Mouse (Mus musculus) cortical plate, adult 2 months (tissue): ENCODE results near the gene Olfr503. TPM values are rescaled to one million over a fixed set of nuclear protein-coding genes. Genes with fewer than 3 reads are reported as not detected.
"Not testable (repeated sequence)": the region's sequence is repeated elsewhere in the genome, so short reads cannot be mapped to it uniquely, and the experiment has no call there.

ENCODE experiments used
- H3K27ac ChIP-seq: fragments of 200-500 bp; 2 replicates; pipeline ENCODE4 v1.5.1; 2012; ENCODE audit warnings: low read length, control low read depth, inconsistent platforms; ENCODE audit not compliant: insufficient read depth
- H3K4me1 ChIP-seq: fragments of 200-500 bp; 2 replicates; pipeline ENCODE4 v1.6.1; 2011; ENCODE audit warnings: low read length; ENCODE audit not compliant: control insufficient read depth, insufficient read depth
- H3K4me3 ChIP-seq: fragments of 200-500 bp; 2 replicates; pipeline ENCODE4 v1.5.1; 2011; ENCODE audit warnings: mild to moderate bottlenecking, low read length, control low read depth; ENCODE audit not compliant: insufficient read depth
- CTCF ChIP-seq: fragments of 200-500 bp; IDR thresholded peaks from 2 replicates; pipeline ENCODE4 v1.5.1; 2011; ENCODE audit warnings: mild to moderate bottlenecking, control low read depth, low read length; ENCODE audit not compliant: insufficient read depth; ENCODE audit errors: extremely low read depth
- POLR2A ChIP-seq: fragments of 200-500 bp; IDR thresholded peaks from 2 replicates; pipeline ENCODE4 v1.6.1; 2011; ENCODE audit warnings: mild to moderate bottlenecking, low read length, control low read depth; ENCODE audit not compliant: insufficient read depth; ENCODE audit errors: extremely low read depth
- polyA plus RNA-seq: library from polyadenylated mRNA; depleted of rRNA; stranded (reverse); fragments of >200 nt; gene quantifications from 2 replicates; pipeline ENCODE4 v1.2.3, GENCODE M21; 2012; rRNA removed

Gene Olfr503
- not detected in 2 replicates for polyA plus RNA-seq

DNA sequence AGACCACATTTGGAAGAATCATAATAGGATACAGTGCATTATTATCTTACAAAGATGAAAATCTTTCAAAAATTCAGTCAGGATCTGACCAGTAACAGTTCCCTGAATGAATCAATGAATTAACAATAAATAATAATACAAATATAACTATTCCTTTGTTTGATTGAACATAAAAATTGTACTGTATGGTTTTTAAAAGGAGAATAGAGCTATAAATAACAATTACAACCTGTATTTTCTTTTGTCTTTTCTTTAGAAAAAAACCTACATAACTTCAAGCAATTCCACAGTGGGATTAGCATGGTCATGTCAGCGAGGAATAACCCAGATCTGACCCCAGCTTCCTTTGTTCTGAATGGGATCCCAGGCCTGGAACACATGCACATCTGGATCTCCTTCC is at the start of gene Olfr503:
TSS of gene Olfr503 (plus strand) at position 301 of the 400 bp plus-strand sequence.
- not testable (repeated sequence) for H3K27ac ChIP-seq, H3K4me3 ChIP-seq, H3K4me1 ChIP-seq

DNA sequence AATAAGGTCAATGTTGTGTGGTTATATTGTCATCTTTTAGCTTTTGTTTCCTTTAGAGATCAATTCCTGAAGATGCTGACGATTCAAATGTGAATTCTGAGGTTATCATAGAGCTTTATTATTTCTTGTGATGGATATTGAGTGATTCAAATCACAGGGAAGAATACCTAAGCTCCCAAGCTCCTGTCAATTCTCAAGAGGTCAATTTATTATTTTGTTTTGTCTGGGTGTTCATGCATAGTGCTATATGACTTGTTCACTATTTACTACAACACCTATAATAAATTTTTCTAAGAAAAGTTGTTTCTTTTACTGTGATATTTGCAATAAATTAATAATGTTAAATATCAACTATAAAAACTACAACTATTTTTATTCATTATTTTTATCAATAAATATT is 19.4 kb upstream of the Olfr503 start, which contains the start of gene Olfr502:
TSS of gene Olfr502 (minus strand) at position 101 of the 400 bp plus-strand sequence.
- no peak within 1 kb of the TSS for H3K27ac ChIP-seq
- no peaks in the 10 kb centered on the region for H3K4me1 ChIP-seq
- TF ChIP-seq POLR2A (no peak), CTCF (no peak)

DNA sequence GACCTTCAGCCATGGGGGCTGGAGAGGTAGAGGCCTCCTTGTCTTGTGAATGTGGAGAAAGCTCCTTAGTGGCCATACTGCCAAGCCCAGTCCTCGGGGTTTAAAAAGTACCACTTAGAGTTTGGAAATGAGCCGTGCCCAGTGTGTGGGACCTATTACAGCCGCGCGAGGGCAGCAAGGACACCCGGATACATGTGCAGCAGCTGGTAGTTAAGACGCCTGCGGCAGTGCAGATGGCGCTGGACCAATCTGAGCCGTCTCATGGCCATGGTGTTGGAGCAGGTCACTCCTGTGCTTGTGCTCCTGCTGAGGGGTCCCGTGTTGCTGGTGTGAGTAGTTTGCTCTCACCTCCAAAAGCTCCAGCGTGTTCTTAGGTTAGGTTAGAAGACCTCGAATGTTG is 1.9 kb upstream of the Olfr503 start:
- no peaks in the 10 kb centered on the region for H3K4me1 ChIP-seq
- TF ChIP-seq POLR2A (no peak), CTCF (no peak)
- no peak overlapping the region for H3K27ac ChIP-seq

More for the DNA sequence above, 19.4 kb upstream of the Olfr503 start, which contains the start of gene Olfr502:
- no peak within 1 kb of the TSS for H3K4me3 ChIP-seq

DNA sequence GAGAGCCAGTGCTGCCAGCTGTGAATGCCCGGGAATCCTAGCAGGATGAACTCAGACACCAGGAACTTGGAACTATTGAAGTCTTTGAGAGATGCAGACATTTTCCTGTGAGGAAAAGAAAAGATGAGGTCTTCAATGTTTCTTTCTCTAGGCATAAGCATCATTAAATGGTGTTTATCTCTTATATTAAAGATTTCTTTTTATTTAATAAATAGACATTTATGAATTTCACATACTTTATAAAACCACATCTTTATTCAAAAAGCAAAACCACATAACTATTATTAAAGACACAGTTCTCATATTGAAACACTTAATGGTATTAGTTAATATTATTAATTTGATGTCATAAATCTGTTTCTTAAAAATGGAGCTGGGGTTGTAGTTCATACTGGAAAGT is 21.4 kb downstream of the Olfr503 start, which contains the start of gene Olfr504:
TSS of gene Olfr504 (minus strand) at position 101 of the 400 bp plus-strand sequence.
- no peak within 1 kb of the TSS for H3K4me3 ChIP-seq
- no peak within 1 kb of the TSS for H3K27ac ChIP-seq
- TF ChIP-seq CTCF (no peak), POLR2A (no peak)
- H3K4me1 ChIP-seq: no peaks in the 10 kb centered on the region

More for the DNA sequence above, 1.9 kb upstream of the Olfr503 start:
- H3K4me3 ChIP-seq: no peak overlapping the region

DNA sequence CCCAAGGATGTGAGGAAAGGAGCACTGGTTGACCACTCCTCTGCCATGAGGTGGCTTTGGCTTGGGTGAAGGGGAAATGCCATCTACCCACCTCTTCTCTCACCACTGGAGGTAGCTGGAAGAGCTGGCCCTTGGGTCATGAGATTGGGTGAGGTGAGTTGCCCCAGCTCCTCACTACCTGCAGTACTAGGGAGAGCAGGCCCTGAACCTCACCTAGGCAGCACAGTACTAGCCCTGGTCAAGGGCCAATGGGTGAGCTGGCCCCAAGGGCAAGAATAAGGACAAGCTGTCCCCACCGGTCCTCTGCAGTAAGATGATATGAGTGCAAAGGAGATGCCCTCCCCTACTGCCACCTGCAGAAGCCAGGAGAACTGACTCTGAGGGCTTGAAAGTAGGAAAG is 45.5 kb downstream of the Olfr503 start:
- no peak overlapping the region for H3K27ac ChIP-seq
- H3K4me1 ChIP-seq: no peaks in the 10 kb centered on the region
- H3K4me3 ChIP-seq: no peak overlapping the region
- TF ChIP-seq CTCF (no peak), POLR2A (no peak)

Other genes with a start within 250 kb of the Olfr503 start
- not detected in 2 replicates for gene Olfr491, start 231.1 kb upstream of the Olfr503 start, polyA plus RNA-seq
- not detected in 2 replicates for gene Olfr492, start 220.9 kb upstream of the Olfr503 start, polyA plus RNA-seq
- not detected in 2 replicates for gene Olfr493, start 197.5 kb upstream of the Olfr503 start, polyA plus RNA-seq
- gene Olfr494, start 179.2 kb upstream of the Olfr503 start, polyA plus RNA-seq: not detected in 2 replicates
- not detected in 2 replicates for gene Olfr495, start 151.4 kb upstream of the Olfr503 start, polyA plus RNA-seq
- gene Olfr497, start 124.1 kb upstream of the Olfr503 start, polyA plus RNA-seq: not detected in 2 replicates
- not detected in 2 replicates for gene Olfr498, start 79.2 kb upstream of the Olfr503 start, polyA plus RNA-seq
- not detected in 2 replicates for gene Olfr502, start 19.5 kb upstream of the Olfr503 start, polyA plus RNA-seq
- gene Olfr504, start 21.3 kb downstream of the Olfr503 start, polyA plus RNA-seq: not detected in 2 replicates
- gene Olfr506, start 66.3 kb downstream of the Olfr503 start, polyA plus RNA-seq: not detected in 2 replicates
- gene Olfr507, start 77.3 kb downstream of the Olfr503 start, polyA plus RNA-seq: not detected in 2 replicates
- not detected in 2 replicates for gene Olfr508, start 85.5 kb downstream of the Olfr503 start, polyA plus RNA-seq
- gene Olfr509, start 107.4 kb downstream of the Olfr503 start, polyA plus RNA-seq: not detected in 2 replicates
- gene Olfr510, start 121.9 kb downstream of the Olfr503 start, polyA plus RNA-seq: not detected in 2 replicates
- not detected in 2 replicates for gene Olfr512, start 168.8 kb downstream of the Olfr503 start, polyA plus RNA-seq
- not detected in 2 replicates for gene Olfr513, start 206.4 kb downstream of the Olfr503 start, polyA plus RNA-seq